Mouse (Mus musculus) intestine, embryonic 16.5 days (tissue): ENCODE results near the gene Ddost. TPM values are rescaled to one million over a fixed set of nuclear protein-coding genes. Genes with fewer than 3 reads are reported as not detected.
A peak's percentile ranks its signal among the peaks of the same experiment; 100 is the strongest.

Experiments used
- ATAC-seq: fragments of 200-750 bp; cut with Nextera tagmentation; 2 replicates; pipeline ENCODE4 v1.8.0; 2017; ENCODE audit warnings: moderate TSS enrichment, moderate library complexity
- H3K27ac ChIP-seq: fragments of 300-500 bp; sonication (generic); 2 replicates; pipeline ENCODE4 v1.5.1; 2014; ENCODE audit warnings: mild to moderate bottlenecking, low read length
- H3K27me3 ChIP-seq: fragments of 300-500 bp; sonication (generic); replicated peaks from 2 replicates; pipeline ENCODE4 v1.6.1; 2014; ENCODE audit warnings: low read length, control low read depth, mixed read lengths; ENCODE audit not compliant: control insufficient read depth, insufficient read depth
- H3K36me3 ChIP-seq: fragments of 300-500 bp; sonication (generic); 2 replicates; pipeline ENCODE4 v1.6.1; 2014; ENCODE audit warnings: low read length, control low read depth; ENCODE audit not compliant: control insufficient read depth, insufficient read depth
- H3K4me1 ChIP-seq: fragments of 300-500 bp; sonication (generic); 2 replicates; pipeline ENCODE4 v1.6.1; 2014; ENCODE audit warnings: low read length, control low read depth, mixed read lengths; ENCODE audit not compliant: control insufficient read depth, insufficient read depth
- H3K4me2 ChIP-seq: fragments of 300-500 bp; sonication (generic); 2 replicates; pipeline ENCODE4 v1.6.1; 2014; ENCODE audit warnings: low read depth, low read length, control low read depth
- H3K4me3 ChIP-seq: fragments of 300-500 bp; sonication (generic); 2 replicates; pipeline ENCODE4 v1.5.1; 2014; ENCODE audit warnings: mild to moderate bottlenecking, low read length
- H3K9ac ChIP-seq: fragments of 300-500 bp; sonication (generic); 2 replicates; pipeline ENCODE4 v1.6.1; 2014; ENCODE audit warnings: low read depth, low read length
- H3K9me3 ChIP-seq: fragments of 300-500 bp; sonication (generic); 2 replicates; pipeline ENCODE4 v1.6.1; 2016; ENCODE audit warnings: low read length, control low read depth; ENCODE audit not compliant: control insufficient read depth
- WGBS: fragments of 180-500 bp; shearing (Covaris S2); extraction: QIAGEN DNeasy Blood & Tissue Kit; methylation state at CpG from one replicate; pipeline ENCODE4 v1.1.7; 2014; 5-methylcytosine and 5-hydroxymethylcytosine counted together
- microRNA-seq: library from miRNA; unstranded; fragments of <30 nt; microRNA quantifications from one replicate; pipeline ENCODE4, GENCODE M21; 2016
- polyA plus RNA-seq: library from polyadenylated mRNA; unstranded; fragments of >200 nt; fragmentation: Nextera tagmentation; extraction: Ambion mirVana; gene quantifications from 2 replicates; pipeline ENCODE4 v1.2.1, GENCODE M21; 2015

Gene Ddost
- polyA plus RNA-seq, 1 experiment from 2014 or later: 427 TPM

GRCm38 (mm10) chr4:138353438-138354171 lies 49.1 kb downstream of the Ddost start:
- H3K9ac ChIP-seq: no peak overlapping the region
- no peaks in the 10 kb centered on the region for H3K27me3 ChIP-seq
- no peak overlapping the region for H3K4me2 ChIP-seq
- no peak overlapping the region for H3K27ac ChIP-seq
- ATAC-seq: peak; percentile 46; the same call in 1 of the 2 replicates
- H3K9me3 ChIP-seq: no peaks in the 10 kb centered on the region
- H3K36me3 ChIP-seq: no peaks in the 10 kb centered on the region
- no peak overlapping the region for H3K4me3 ChIP-seq
- 75% methylated on average over 10 of the region's 10 CpGs for WGBS
- H3K4me1 ChIP-seq: no peaks in the 10 kb centered on the region

- Histone ChIP-seq H3K36me3 (no peaks in the 10 kb centered on the region), H3K4me3 (no peak overlapping the region), H3K4me2 (no peak overlapping the region), H3K9me3 (no peaks in the 10 kb centered on the region), H3K27ac (no peak overlapping the region), H3K27me3 (no peaks in the 10 kb centered on the region), H3K9ac (no peak overlapping the region), H3K4me1 (no peaks in the 10 kb centered on the region)
- ATAC-seq: no peak
- 84% methylated on average over 2 of the region's 2 CpGs for WGBS
Observed at GRCm38 (mm10) chr4:138355496-138355895, 51.0 kb downstream of the Ddost start.

GRCm38 (mm10) chr4:138356141-138356540 lies 51.6 kb downstream of the Ddost start:
- H3K4me1 ChIP-seq: no peaks in the 10 kb centered on the region
- 83% methylated on average over 8 of the region's 8 CpGs for whole genome bisulfite sequencing
- no peak for ATAC-seq

GRCm38 (mm10) chr4:138356551-138356950 lies 52.0 kb downstream of the Ddost start:
- no peak for ATAC-seq
- no peaks in the 10 kb centered on the region for H3K36me3 ChIP-seq
- H3K9me3 ChIP-seq: no peaks in the 10 kb centered on the region
- H3K27ac ChIP-seq: no peak overlapping the region
- 92% methylated on average over 12 of the region's 12 CpGs for WGBS
- H3K4me1 ChIP-seq: no peaks in the 10 kb centered on the region
- no peak overlapping the region for H3K4me3 ChIP-seq
- H3K4me2 ChIP-seq: no peak overlapping the region
- no peak overlapping the region for H3K9ac ChIP-seq
- no peaks in the 10 kb centered on the region for H3K27me3 ChIP-seq

More at GRCm38 (mm10) chr4:138356141-138356540, 51.6 kb downstream of the Ddost start:
- Histone ChIP-seq H3K27me3 (no peaks in the 10 kb centered on the region), H3K9ac (no peak overlapping the region), H3K27ac (no peak overlapping the region), H3K36me3 (no peaks in the 10 kb centered on the region), H3K4me3 (no peak overlapping the region), H3K9me3 (no peaks in the 10 kb centered on the region), H3K4me2 (no peak overlapping the region)

- H3K4me1 ChIP-seq: no peaks in the 10 kb centered on the region
- no peaks in the 10 kb centered on the region for H3K36me3 ChIP-seq
- H3K9ac ChIP-seq: no peak overlapping the region
- no peaks in the 10 kb centered on the region for H3K9me3 ChIP-seq
- WGBS: 73% methylated on average over 3 of the region's 3 CpGs
- no peak overlapping the region for H3K4me2 ChIP-seq
- no peak overlapping the region for H3K27ac ChIP-seq
- no peaks in the 10 kb centered on the region for H3K27me3 ChIP-seq
- no peak for ATAC-seq
- no peak overlapping the region for H3K4me3 ChIP-seq
Observed at GRCm38 (mm10) chr4:138358176-138358575, 53.6 kb downstream of the Ddost start.

GRCm38 (mm10) chr4:138361370-138361821 lies 56.9 kb downstream of the Ddost start:
- Histone ChIP-seq H3K36me3 (no peaks in the 10 kb centered on the region), H3K4me1 (no peaks in the 10 kb centered on the region), H3K4me3 (no peak overlapping the region), H3K27ac (no peak overlapping the region), H3K27me3 (no peaks in the 10 kb centered on the region), H3K9ac (no peak overlapping the region), H3K4me2 (no peak overlapping the region), H3K9me3 (no peaks in the 10 kb centered on the region)
- no peak; the same call in 1 of the 2 replicates for ATAC-seq
- WGBS: 21% methylated on average over 11 of the region's 11 CpGs

Small RNA genes lying within 50 kb of the gene (microRNA-seq; reads per million reads assigned to microRNA genes)
- gene Gm27646 (not detected), gene Mir7019 (not detected)

Other genes starting within 250 kb of the Ddost start
- 108 and 113 TPM in 2 replicates for gene Hp1bp3, start 88.4 kb upstream of the Ddost start, polyA plus RNA-seq
- gene Sh2d5, start 54.3 kb upstream of the Ddost start, polyA plus RNA-seq: 0.50 and 0.54 TPM in 2 replicates
- 1.0 and 1.3 TPM in 2 replicates for gene Kif17, start 54.3 kb upstream of the Ddost start, polyA plus RNA-seq
- 30.7 and 38.9 TPM in 2 replicates for gene Pink1, start 21.6 kb downstream of the Ddost start, polyA plus RNA-seq
- 39.2 and 42.4 TPM in 2 replicates for gene Cda, start 63.3 kb downstream of the Ddost start, polyA plus RNA-seq
- not detected in 2 replicates for gene Fam43b, start 91.8 kb downstream of the Ddost start, polyA plus RNA-seq
- 32.7 and 35.3 TPM in 2 replicates for gene Mul1, start 129.9 kb downstream of the Ddost start, polyA plus RNA-seq
- 3.5 and 3.6 TPM in 2 replicates for gene Camk2n1, start 149.6 kb downstream of the Ddost start, polyA plus RNA-seq